Mouse (Mus musculus) spleen, postnatal 4 days (tissue): ENCODE measurements at regions not wholly inside any gene's neighbourhood (a gene's known extent, or its start where the extent isn't known, plus 50 kb on each side); places are given as distances from the start of the nearest gene placed in this dataset.
A peak's percentile ranks its signal among the peaks of the same experiment; 100 is the strongest.

Source experiments
- DNase-seq, 2 experiments: peaks; one replicate each; pipeline ENCODE4 v3.0.0; 2022; ENCODE audit warnings: low spot score in 2 of 2

GRCm38 (mm10) chr16:97234321-97234720 lies 63.8 kb upstream of the Dscam start:
- DNase-seq, result no peak

GRCm38 (mm10) chr16:97239626-97240025 lies 69.1 kb upstream of the Dscam start:
- no peak for DNase-seq

- DNase-seq, result no peak
Measured at GRCm38 (mm10) chr16:97240085-97240484, 69.5 kb upstream of the Dscam start.

GRCm38 (mm10) chr16:97240859-97241360 lies 70.4 kb upstream of the Dscam start:
- DNase-seq, result no peak

DNA sequence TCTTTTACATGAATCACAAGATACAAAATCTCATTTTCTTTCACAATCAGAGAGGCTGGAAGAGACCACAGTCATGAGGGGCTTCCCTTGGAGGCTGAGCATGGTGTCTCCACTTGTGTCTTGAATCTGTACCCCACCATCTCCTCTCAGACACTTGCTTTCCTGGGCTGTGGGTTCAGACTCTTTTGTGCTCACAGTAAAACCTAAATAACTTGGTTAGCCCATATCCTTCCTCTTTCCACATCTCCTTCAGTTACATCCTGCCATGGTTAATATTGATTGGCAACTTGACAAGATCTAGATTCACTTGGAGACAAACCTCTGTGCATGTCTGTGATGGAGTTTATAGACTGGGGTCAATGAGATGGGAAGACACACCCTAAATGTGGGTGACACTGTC lies 71.1 kb upstream of the Dscam start:
- no peak for DNase-seq

DNA sequence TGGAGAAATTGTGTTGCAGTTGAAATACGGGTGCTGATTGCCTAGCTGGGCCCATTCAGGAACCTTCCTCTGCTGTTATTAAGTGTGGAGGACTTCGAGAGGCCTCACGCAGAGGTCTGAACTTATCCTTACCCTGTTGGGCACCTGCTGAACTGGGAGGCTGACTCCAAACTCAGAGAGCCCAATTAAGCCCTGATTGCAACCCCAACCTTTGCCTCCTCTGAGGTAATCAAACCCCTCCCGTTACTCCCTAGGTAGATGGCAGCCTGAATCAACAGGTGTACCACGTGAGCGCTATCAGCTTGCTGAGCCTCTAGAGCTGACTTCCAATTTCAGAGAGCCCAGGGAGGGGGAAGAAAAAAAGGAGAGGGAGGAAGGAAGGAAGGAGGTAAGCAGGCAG lies 79.9 kb upstream of the Dscam start:
- no peak for DNase-seq

DNA sequence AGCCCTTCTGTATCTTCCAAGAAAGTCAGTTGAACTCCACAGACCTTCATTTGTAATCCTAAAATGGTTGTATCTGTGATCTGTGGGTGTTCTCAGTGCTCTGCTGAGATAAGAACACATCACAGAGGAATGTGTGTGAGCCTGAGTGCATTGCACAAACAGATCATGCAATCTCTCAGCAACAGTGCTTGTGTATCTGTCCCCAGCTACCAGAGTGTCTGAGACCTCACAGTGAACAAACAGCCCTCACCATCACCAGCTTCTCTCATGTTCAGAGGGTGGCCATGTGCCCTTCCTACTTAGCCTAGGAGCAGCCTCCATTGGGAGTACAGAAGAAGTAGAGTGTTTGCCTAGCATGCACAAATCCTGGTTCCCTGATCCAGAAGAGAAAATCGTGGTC lies 82.0 kb upstream of the Dscam start:
- no peak for DNase-seq

DNA sequence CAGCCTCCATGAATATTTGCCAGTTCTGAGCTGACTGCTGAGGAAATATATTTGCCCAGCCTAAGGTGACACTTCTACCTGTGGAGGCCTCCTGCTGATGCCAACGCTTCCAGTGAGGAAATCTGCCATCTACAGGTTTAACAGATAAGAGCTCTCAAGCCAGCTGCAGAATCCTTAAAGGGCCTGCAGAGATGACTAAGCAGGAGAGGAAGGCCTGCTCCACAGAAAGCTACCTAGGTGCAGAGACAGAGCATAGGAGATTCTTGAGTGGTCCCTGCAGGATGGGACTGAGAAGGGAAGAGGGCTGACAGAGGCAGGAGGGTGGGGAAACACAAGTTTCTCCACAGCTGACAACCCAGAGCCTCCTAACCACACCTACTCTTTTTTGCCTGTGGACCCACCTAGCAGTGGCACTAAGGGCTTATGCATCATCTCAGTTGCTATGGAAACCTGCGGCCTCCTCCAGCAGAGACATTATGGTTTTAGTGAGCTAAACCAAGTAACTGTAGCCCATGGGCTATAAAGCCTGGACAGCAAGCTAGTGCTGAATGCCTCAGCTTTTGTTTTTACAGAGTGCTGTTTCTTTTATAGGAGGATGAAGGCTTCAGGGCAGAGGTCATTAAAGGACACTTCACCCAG lies 82.6 kb upstream of the Dscam start:
- no peak for DNase-seq

GRCm38 (mm10) chr16:97258821-97259220 lies 88.3 kb upstream of the Dscam start:
- no peak for DNase-seq

- no peak for DNase-seq
Measured at GRCm38 (mm10) chr16:97263451-97263850, 92.9 kb upstream of the Dscam start.

DNA sequence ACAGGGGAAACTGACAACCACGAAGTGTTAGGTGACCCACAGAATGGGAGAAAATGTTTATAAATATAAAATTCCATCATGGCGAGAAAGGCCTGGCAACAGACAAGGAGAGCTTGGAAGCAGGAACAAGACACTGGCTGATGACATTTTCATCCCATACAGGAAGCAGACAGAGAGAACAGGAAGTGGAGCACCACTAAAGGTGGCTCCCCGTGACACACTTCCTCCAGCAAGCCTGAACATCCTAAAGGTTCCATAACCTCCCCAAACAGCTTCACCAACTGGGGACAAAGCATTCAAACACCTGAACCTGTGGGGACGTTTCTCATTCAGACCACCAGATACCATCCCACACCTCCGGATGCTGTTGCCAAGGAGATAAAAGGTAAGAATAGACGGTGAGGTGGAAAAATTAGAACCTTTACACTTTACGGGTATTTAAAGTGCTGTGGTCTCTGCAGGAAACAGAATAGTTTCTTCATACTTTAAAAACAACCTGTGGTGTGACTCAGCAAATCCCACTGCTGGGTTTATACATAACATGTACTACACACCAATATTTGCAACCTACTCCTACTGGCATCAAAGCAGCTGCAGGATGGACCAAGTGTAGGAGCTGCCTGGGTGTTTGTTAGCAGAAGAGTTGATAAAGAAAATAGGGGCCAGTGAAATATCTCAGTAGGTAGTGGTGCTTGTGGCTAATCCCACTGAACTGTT lies 86.0 kb upstream of the Bace2 start:
- no peak for DNase-seq

DNA sequence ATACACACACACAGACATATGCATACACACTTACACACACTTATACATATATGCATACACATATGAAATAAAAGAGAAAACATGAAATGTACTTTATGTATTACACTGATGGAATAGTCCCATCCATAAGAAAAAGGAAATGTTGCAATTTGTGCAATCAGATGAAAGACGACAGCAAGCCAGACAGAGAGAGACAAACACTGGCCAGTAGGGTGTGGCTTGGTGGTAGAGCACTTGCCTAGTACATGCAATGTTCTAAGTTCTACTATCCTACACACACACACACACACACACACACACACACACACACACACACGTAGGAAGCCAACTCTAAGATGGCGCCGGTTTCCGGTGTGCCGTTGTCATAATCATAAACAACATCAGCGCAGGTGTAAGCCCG lies 85.3 kb upstream of the Bace2 start:
- no peak for DNase-seq

DNA sequence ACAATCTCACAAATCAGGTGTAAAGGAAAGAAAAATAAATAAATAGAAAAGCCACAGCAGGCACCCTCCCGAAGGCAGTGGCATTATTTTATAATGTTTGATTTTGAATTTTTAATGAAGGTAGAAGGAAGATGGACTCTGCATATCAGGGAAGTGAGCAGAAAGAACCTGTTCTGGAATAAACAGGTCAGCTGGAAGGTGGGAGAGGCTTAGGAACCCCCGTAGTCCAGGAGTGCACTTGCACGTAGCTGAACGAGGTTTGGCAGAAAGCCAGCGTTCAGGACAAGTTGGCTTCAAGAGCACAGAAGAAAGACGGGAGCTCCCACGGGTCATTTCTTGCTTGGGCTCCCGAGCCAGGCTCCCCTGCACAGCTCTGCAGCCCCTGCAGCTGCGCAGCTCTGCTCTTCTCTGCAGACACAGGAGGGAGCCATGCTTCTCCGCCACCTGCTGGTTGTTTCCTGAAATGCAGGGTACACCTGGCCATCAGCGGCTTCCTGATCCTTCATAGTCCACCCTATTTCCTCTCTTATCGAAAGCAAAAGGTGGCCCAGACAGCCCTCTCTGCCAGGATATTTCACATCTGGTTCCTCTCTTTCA lies 84.4 kb upstream of the Bace2 start:
- DNase-seq, result peak; percentile 51 to 82

DNA sequence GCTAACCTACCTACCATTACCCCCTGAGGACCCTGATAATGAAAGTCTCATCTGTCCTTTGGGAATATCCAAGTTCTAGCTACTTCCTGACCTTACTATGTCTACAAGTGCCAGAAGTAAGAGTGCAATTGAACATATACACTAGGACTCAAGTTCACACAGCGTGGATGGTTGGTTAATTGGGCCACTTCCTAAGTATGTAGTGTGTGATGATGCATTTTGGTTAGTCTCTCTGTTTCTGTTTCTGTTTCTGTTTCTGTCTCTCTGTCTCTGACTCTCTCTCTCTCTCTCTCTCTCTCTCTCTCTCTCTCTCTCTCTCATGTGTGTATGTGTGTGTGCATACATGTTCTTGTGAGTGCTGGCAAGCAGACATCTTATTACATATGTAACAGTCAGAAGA lies 77.6 kb upstream of the Bace2 start:
- DNase-seq, result no peak

GRCm38 (mm10) chr16:97281615-97282110 lies 74.9 kb upstream of the Bace2 start:
- DNase-seq, result no peak

DNA sequence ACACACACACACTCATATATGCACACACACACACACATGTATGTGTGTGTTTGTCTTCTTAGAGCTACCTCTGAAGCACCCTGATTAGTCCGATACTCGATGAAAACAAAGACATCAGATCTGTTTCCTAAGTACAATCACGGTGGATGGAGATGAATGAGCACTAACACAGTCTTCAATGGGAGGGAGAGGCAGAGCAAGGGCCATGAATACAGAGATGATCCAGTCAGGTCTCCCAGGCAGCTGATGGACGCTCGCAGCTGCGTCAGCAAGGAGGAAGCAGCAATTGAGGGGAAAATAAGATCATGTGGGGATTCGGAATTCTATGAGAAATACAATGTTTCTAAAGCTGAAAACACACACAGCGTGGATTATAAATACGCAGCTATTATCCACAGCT lies 73.6 kb upstream of the Bace2 start:
- DNase-seq, result no peak

DNA sequence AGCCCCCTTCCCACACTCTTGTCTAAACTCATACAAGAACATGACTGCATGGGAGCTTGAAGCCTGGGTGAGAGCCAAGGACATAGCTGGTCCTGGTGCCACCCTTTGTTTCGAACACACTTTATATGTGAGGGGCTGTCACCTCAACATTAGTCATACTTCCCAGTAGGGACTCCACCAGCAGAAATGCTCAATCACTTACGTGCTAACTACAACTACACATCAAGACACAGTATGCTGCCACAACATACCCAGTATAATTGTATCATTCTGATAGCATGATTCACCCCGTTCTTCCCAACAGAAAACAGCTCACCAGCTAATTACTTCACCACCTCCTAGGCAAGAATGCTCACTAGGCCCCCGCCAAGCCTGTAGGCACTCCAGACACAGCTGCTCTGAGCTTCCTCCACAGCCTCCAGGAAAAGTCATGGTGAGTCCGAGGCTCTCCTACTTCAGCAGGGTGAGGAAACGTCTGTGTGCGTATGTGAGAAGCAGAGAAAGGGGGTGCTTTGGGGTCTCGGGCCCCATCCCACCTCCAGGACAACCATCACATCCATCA lies 70.6 kb upstream of the Bace2 start:
- no peak for DNase-seq

- DNase-seq, result no peak
Measured at GRCm38 (mm10) chr16:97286717-97287116, 69.8 kb upstream of the Bace2 start.

DNA sequence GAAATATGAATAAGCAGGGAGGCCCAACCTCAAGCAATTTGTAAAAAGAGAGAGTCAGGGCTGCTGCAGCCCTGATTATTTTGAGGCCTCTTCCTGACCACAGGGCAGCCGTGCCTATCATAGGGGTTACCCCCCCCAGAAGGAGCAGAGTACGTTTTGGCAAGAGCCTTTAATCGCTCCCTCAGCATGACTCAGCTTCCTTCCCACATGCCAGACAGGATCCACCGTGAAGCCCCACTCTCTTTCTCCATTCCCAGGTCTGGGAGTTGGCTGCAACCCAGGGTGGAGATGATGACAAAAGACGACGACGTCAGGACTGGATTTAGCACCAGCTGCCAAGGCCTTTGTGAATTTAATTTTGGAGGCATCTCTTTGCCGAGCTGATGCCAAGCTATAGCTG lies 67.9 kb upstream of the Bace2 start:
- no peak for DNase-seq

DNA sequence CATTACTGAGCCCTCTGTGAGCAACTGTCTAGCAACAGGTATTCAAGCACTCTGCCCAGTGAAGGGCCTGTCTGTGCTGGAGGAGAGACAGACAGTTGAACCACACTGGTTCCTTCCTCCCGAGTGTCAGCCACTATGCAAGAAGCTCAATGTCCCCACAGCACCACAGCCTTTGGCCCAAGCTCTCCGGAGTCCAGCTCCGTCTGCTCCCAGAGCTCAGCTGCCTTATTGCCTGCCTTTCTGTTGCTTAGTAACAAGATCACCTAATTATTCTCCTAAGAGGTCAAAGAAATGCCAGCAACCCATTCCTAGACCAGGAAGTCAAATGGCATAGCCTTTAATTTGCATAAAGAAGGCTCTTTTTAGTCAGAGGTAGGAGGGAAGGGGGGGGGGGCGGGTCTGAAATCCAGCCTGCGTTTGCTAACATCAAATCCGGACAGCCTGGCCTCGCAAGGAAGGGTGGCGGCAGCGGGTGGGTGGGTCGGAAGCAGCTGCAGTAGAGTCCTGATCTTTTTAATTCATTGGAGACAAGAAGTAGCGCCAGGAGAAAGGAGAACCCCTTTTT lies 64.0 kb upstream of the Bace2 start:
- DNase-seq, result no peak

GRCm38 (mm10) chr16:97293273-97293672 lies 63.3 kb upstream of the Bace2 start:
- peak; percentile 30 to 71 for DNase-seq

- DNase-seq, result no peak
Measured at GRCm38 (mm10) chr16:97297140-97297539, 59.4 kb upstream of the Bace2 start.
